Mouse (Mus musculus) ES-Bruce4 (cell line): ENCODE data around the gene Usp54. TPM values are rescaled to one million over a fixed set of nuclear protein-coding genes. Genes with fewer than 3 reads are reported as not detected.

Experiments used
- H3K27ac ChIP-seq: 2 replicates; pipeline ENCODE4 v1.5.1; 2012; ENCODE audit warnings: low read length, inconsistent platforms; ENCODE audit not compliant: insufficient read depth
- H3K27me3 ChIP-seq: 2 replicates; pipeline ENCODE4 v1.6.1; 2012; ENCODE audit warnings: mild to moderate bottlenecking, low read length, inconsistent platforms; ENCODE audit not compliant: control insufficient read depth, poor library complexity, insufficient read depth, severe bottlenecking
- H3K36me3 ChIP-seq: 2 replicates; pipeline ENCODE4 v1.6.1; 2012; ENCODE audit warnings: inconsistent platforms, mild to moderate bottlenecking, low read length, moderate library complexity; ENCODE audit not compliant: control insufficient read depth, poor library complexity, insufficient read depth, severe bottlenecking
- H3K4me1 ChIP-seq: one replicate; pipeline ENCODE4 v1.8.1; 2011; ENCODE audit warnings: low read length; ENCODE audit not compliant: control insufficient read depth, insufficient read depth
- H3K4me3 ChIP-seq: 2 replicates; pipeline ENCODE4 v1.5.1; 2011; ENCODE audit warnings: low read depth, mild to moderate bottlenecking, low read length
- H3K9ac ChIP-seq: 2 replicates; pipeline ENCODE4 v1.6.1; 2012; ENCODE audit warnings: low read depth, mild to moderate bottlenecking, inconsistent platforms; ENCODE audit not compliant: poor library complexity, severe bottlenecking
- H3K9me3 ChIP-seq: replicated peaks from 2 replicates; pipeline ENCODE4 v1.6.1; 2012; ENCODE audit warnings: mild to moderate bottlenecking, low read length, inconsistent platforms; ENCODE audit not compliant: control insufficient read depth, poor library complexity, insufficient read depth, severe bottlenecking
- CTCF ChIP-seq: IDR thresholded peaks from one replicate; pipeline ENCODE4 v1.8.1; 2011; ENCODE audit warnings: low read depth, low read length
- EP300 ChIP-seq: IDR thresholded peaks from 2 replicates; pipeline ENCODE4 v1.6.1; 2011; ENCODE audit warnings: low read depth, low read length; ENCODE audit not compliant: insufficient read depth
- POLR2A ChIP-seq: IDR thresholded peaks from one replicate; pipeline ENCODE4 v1.8.1; 2011; ENCODE audit warnings: low read length; ENCODE audit not compliant: insufficient read depth
- polyA plus RNA-seq: library from polyadenylated mRNA; stranded (reverse); fragments of >200 nt; gene quantifications from 2 replicates; pipeline ENCODE4 v1.2.4, GENCODE M21; 2011; ENCODE audit warnings: low read depth; ENCODE audit not compliant: missing spikeins, insufficient read depth, insufficient read length

The Usp54 gene
- polyA plus RNA-seq: 21.4 and 22.3 TPM in 2 replicates

DNA sequence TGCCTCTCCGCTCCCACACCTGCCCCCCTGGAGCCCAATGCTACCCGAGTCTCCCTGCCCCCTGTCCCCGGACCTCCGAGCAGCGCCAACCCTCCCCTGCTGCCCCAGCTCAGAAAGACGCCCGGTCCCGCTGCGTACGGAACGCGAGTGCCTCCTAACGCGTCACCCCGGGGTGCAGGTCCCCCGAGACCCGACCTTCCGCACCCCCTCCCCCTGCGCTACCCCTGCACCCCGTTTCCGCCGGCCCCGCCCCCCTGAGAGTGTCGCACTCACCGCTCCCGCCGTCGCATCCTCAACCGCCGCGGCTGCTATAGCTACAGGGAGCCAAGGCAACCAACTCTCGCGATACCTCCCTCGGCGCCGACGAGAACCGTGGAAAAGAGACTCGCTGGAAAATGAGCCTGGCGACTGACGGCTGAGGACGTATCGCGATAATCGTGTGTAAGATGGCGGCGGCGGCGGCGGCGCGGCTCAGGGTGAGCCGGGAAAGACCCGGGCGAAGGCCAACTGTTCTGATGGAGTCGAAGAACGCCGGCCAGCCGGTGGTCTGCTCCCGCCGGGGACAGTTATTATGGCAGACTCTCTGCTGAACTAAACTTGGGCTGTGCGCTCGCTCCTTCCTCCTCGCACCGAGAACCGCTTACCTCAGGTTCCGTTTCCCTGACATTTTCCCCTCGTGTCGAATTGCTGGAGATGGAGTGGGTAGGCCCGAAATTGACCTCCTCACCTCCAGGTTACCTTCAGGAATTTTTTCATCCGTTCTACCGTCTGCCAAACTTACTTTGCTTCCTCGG lies at the start of gene Usp54:
Gene Usp54 (minus strand): TSS at position 420 of the 794 bp plus-strand sequence.
- H3K9ac ChIP-seq: peak within 1 kb of the TSS; percentile 97
- H3K9me3 ChIP-seq: no peaks in the 10 kb centered on the region
- peak within 1 kb of the TSS; percentile 67 for H3K27ac ChIP-seq
- TF ChIP-seq EP300 (no peak), POLR2A (peak; percentile 45), CTCF (no peak)
- H3K4me1 ChIP-seq: no peaks in the 10 kb centered on the region
- peak within 1 kb of the TSS; percentile 96 for H3K4me3 ChIP-seq
- H3K27me3 ChIP-seq: no peaks in the 10 kb centered on the region
- no peaks in the 10 kb centered on the region for H3K36me3 ChIP-seq

DNA sequence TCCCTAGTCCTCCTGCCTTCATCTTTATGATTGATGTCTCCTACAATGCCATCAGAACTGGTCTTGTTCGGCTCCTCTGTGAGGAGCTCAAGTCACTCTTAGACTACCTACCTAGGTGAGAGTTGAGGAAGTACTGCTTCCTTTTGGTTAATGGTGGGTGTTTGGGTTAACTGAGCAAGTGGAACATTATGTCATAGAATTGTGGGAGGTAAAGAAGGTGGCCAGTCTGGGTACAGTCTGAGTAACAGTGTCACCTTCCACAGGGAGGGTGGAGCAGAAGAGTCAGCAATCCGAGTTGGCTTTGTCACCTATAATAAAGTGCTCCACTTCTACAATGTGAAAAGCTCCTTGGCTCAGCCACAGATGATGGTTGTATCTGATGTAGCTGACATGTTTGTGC lies 48.1 kb upstream of the Usp54 start:
- no peak overlapping the region for H3K9ac ChIP-seq
- no peaks in the 10 kb centered on the region for H3K9me3 ChIP-seq
- no peaks in the 10 kb centered on the region for H3K27me3 ChIP-seq
- no peak overlapping the region for H3K27ac ChIP-seq
- peaks cover 68% of the 10 kb centered on the region for H3K36me3 ChIP-seq
- H3K4me3 ChIP-seq: no peak overlapping the region
- no peak for TF ChIP-seq CTCF
- no peak for TF ChIP-seq EP300
- TF ChIP-seq POLR2A: no peak
- no peaks in the 10 kb centered on the region for H3K4me1 ChIP-seq

DNA sequence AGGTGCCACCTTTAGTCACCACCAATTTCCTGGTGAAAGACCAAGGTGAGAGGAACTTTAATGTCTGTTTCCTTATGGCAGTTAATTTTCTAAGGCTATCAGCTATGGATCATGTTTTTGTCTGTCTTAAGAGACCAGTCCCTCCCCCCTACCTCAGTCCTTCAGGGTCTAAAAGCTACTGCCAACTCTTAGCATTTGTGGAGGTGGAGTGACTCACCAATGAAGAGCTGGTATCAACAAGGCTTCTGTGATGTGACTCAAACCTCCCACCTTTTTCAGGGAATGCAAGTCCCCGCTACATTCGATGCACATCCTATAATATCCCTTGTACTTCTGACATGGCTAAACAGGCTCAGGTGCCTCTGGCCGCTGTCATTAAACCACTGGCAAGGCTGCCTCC lies 45.7 kb upstream of the Usp54 start:
- H3K4me1 ChIP-seq: no peaks in the 10 kb centered on the region
- H3K36me3 ChIP-seq: peaks cover 68% of the 10 kb centered on the region
- no peak for TF ChIP-seq POLR2A
- TF ChIP-seq CTCF: no peak
- no peak for TF ChIP-seq EP300
- H3K9ac ChIP-seq: no peak overlapping the region
- H3K27ac ChIP-seq: no peak overlapping the region
- H3K9me3 ChIP-seq: no peaks in the 10 kb centered on the region
- H3K4me3 ChIP-seq: no peak overlapping the region
- H3K27me3 ChIP-seq: no peaks in the 10 kb centered on the region

DNA sequence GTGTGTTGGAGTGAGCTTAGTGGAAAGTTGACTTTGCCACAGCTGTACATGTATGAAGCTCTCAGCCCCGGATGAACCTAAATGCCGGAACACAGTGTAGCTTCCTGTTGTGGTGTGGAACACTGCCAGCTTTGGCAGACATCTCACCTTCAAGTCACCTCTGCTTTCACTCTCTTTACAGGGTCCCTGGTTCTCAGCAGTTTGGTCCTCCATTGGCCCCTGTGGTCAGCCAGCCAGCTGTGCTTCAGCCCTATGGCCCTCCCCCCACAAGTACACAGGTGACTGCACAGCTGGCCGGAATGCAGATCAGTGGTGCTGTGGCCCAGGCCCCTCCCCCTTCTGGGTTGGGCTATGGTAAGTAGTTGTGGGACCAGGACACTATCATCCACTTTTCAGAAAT lies 41.6 kb upstream of the Usp54 start:
- TF ChIP-seq EP300: no peak
- no peak for TF ChIP-seq POLR2A
- no peak for TF ChIP-seq CTCF
- H3K36me3 ChIP-seq: peaks cover 67% of the 10 kb centered on the region

DNA sequence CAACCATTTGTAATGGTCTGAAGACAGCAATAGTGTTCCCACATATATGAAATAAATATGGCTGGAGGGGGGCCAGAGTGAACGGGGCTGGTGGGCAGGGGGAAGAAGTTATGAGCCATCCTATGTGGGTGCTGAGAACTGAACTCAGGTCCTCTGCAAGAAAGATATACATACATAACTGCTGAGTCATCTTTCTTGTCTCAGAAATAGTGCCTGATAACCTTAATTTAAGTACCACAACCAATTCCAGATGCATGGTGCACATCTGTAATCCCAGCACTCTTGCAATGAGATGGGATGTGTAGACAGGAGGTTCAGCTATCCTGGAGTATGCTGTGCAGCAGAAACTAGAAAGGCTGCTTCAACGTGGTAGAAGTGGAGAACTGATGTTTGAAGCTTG lies 40.9 kb upstream of the Usp54 start:
- Histone ChIP-seq H3K4me1 (no peaks in the 10 kb centered on the region), H3K4me3 (no peak overlapping the region), H3K9me3 (peaks cover 3% of the 10 kb centered on the region; the same call in 1 of the 2 replicates), H3K9ac (no peak overlapping the region), H3K27me3 (no peaks in the 10 kb centered on the region), H3K27ac (no peak overlapping the region), H3K36me3 (peaks cover 67% of the 10 kb centered on the region)
- no peak for TF ChIP-seq CTCF
- TF ChIP-seq POLR2A: no peak
- no peak for TF ChIP-seq EP300

More for the DNA sequence above, 41.6 kb upstream of the Usp54 start:
- Histone ChIP-seq H3K9me3 (no peaks in the 10 kb centered on the region), H3K27ac (no peak overlapping the region), H3K4me1 (no peaks in the 10 kb centered on the region), H3K27me3 (no peaks in the 10 kb centered on the region), H3K4me3 (no peak overlapping the region), H3K9ac (no peak overlapping the region)

DNA sequence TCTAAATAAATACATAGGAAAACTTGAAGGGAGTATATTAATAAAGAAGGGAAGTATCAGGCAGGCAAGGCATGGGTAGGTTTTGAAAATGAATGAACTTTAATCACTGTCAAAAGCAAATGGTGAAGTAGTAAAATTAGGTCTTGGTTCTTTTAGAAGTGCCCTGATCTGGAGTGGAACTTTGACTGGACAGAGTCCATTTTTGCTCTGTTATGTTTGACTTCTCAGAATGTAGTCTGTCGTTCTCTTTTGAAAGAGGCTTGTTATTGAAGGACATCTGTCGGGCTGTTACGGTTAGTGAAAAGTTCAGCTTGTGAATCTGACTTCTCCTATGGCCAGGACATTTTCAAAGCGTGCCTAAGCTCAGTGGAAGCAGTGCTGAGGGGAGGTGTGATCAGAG lies 37.0 kb upstream of the Usp54 start:
- TF ChIP-seq CTCF (no peak), EP300 (no peak), POLR2A (no peak)
- peaks cover 48% of the 10 kb centered on the region for H3K36me3 ChIP-seq
- peaks cover 17% of the 10 kb centered on the region for H3K9me3 ChIP-seq
- H3K27ac ChIP-seq: no peak overlapping the region
- H3K4me3 ChIP-seq: no peak overlapping the region
- no peak overlapping the region for H3K9ac ChIP-seq
- no peaks in the 10 kb centered on the region for H3K4me1 ChIP-seq
- no peaks in the 10 kb centered on the region for H3K27me3 ChIP-seq
